Mouse (Mus musculus): Measurements from ENCODE around the gene Fmnl1. TPM values are rescaled to one million over a fixed set of nuclear protein-coding genes. Genes with fewer than 3 reads are reported as not detected.
A peak's percentile ranks its signal among the peaks of the same experiment; 100 is the strongest.

The Fmnl1 gene
- total RNA-seq, 4 experiments from 2014 or later, result 121 to 133 (median 125) TPM

DNA sequence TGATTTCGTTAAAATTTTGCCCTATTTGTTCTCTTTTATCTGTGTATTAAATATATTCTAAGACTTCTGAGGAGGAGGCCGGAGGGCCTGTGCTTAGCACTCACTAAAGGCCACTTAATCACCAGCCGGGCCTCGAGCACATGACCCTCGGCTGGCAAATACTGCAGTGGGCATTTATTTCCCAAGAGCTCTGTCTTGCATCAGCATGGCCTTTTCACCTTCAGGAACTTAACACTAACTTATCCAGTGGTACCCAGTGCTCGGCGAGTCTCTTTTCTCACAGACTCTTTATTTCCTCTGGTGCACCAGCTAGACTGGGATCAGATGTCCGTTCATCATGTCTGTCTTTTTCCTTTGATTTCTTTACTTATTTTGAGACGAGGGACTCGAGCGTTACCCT is 10.2 kb upstream of the Fmnl1 start:
- no peak for DNase-seq (ENCODE audit: low spot score in 2 of 2)

GRCm38 (mm10) chr11:103161449-103161848 is 9.5 kb upstream of the Fmnl1 start:
- no peak for DNase-seq (ENCODE audit: low spot score in 2 of 2)

GRCm38 (mm10) chr11:103162132-103162531 is 8.8 kb upstream of the Fmnl1 start:
- DNase-seq (ENCODE audit: low spot score in 2 of 2), result no peak

DNA sequence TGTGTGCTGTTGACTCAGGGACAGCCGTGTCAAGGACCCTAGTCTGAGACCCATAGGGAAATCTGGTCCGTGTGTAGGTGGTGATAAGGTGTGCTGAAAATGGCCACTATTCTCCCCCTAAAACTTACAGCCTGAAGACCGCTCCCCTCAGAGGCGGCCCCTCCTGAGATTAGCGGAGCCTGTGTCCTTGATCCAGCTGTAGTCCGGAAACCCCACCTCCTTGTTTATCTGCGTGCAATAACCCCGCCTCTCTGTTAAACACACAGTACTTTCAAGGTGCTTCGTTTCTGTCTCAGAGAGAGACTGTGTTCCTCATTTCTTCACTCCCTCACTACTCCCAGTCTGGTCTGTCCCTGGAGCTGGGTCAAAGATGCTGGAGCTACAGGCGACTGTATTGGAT is 6.5 kb upstream of the Fmnl1 start:
- no peak for DNase-seq (ENCODE audit: low spot score in 2 of 2)

DNA sequence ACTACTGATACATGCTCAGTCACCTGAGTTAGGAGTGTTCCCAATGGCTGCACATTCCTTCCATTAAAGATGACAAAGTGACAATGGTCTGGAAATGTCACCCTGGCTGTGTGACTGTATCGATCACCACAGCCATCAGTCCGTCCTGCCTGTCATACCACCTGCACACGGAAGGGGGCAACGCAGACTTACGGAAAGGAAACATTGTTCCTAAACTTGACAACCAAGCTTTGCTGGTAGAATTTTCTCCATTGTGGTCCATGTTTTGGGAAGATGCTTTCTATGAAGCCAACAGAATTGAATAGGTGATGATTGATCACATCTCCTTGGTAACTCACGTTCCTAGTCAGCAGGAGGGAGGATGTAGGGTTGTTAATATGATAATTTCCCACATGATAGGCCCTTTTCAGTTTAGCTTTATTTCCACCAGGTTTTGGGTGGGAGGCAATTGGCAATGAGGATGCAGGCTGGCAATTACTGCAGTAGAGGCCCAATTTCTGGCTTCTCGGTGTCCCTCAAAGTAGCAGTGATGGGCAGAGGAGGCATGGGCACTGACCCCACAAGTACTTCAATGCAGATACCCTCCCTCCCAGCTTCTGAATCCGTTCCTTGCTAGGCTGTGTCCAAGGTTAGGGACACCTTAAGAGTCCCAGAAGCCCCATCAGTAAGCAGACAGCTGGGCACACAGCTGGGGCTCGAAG is 2.1 kb upstream of the Fmnl1 start:
- peak; percentile 74 to 84 for DNase-seq (ENCODE audit: low spot score in 2 of 2)

DNA sequence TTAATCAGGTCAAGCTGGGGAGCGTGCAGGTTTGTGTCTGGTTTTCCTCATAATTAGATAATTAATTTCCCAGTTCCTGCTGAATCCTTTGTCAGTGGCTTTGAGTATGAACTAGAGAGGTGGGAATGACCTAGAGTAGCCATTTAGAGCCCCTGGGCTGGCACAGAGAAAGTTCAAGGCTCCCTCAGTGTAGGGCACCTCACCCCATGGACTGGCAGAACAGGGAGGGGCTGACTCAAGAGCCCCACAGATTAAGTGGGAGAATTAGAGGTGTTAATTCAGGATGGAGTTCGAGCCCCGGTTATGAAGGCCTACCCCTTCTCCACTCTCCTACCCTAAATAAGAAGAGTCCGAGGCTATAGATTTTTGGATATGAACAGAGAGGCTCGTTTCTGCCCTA is 1.2 kb upstream of the Fmnl1 start:
- DNase-seq (ENCODE audit: low spot score in 2 of 2), result no peak

GRCm38 (mm10) chr11:103170111-103170493 is 805 bp upstream of the Fmnl1 start:
- DNase-seq (ENCODE audit: low spot score in 2 of 2), result no peak

- no peak for DNase-seq (ENCODE audit: low spot score in 2 of 2)
These were observed 346 bp downstream of the Fmnl1 start for GRCm38 (mm10) chr11:103171286-103171620.

- no peak for DNase-seq (ENCODE audit: low spot score in 2 of 2)
These were observed 940 bp downstream of the Fmnl1 start for GRCm38 (mm10) chr11:103171703-103172391.

DNA sequence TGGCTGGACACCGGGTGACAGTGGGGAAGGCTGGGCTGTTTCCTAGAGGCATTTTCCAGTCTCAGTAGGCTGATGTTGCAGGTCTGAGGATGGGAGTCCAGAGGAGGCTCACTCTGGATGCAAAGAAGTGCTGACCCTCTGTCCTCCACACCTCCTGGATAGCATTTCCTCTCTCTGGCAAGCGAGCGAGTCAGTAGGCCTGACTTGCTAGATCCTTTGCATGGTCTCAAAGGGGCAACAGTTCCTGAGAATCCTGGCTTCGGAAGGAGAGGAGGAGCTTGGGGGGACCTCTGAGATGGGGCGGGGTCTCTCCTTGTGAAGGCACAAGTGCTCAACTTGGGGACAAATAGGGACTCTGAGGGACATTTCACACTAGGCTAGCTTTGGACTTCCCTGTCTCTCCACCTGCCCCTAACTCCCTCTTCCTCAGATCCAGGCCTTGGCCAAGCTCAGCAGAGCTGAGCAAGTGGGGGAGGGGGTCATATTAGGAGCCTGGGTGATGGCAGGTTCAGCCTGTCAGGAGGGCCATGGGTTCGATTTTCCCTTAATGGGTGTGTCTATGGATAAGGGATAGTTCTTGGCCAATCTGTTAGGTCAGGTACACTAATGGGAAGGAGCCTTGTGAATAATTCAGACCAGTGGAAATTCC is 1.6 kb downstream of the Fmnl1 start:
- no peak for DNase-seq (ENCODE audit: low spot score in 2 of 2)

- DNase-seq (ENCODE audit: low spot score in 2 of 2), result no peak
These were observed 2.3 kb downstream of the Fmnl1 start for GRCm38 (mm10) chr11:103173041-103173770.

DNA sequence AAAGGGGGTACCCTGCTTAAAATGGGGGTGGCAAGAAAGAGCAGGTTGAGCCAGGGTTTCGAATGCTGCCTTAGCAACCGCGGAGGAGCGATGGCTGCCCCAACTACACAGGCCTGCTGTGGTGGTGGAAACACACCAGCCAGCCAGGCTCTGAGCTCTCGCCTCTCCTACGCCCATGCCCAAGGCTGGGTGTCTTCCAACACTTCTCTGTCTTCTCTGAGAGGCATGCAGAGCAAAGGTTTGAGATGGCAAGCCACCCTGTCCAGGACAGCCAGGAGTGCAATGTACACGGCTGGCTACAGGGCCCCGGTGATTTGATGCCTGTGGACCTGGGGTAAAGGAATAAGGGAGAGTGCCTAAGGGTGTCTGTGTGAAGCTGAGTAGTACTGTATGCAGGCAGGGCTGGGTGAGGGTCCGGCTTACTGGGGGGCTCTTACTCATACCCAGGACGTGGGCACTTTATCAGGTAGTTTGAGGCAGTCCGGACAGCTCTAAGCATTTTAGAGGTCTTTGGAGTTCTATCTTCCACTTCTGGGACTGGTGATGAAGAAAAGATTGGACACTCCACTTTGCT is 3.0 kb downstream of the Fmnl1 start:
- no peak for DNase-seq (ENCODE audit: low spot score in 2 of 2)

GRCm38 (mm10) chr11:103174411-103174832 is 3.5 kb downstream of the Fmnl1 start:
- no peak for DNase-seq (ENCODE audit: low spot score in 2 of 2)

GRCm38 (mm10) chr11:103174891-103175391 is 4.0 kb downstream of the Fmnl1 start:
- DNase-seq (ENCODE audit: low spot score in 2 of 2), result no peak

DNA sequence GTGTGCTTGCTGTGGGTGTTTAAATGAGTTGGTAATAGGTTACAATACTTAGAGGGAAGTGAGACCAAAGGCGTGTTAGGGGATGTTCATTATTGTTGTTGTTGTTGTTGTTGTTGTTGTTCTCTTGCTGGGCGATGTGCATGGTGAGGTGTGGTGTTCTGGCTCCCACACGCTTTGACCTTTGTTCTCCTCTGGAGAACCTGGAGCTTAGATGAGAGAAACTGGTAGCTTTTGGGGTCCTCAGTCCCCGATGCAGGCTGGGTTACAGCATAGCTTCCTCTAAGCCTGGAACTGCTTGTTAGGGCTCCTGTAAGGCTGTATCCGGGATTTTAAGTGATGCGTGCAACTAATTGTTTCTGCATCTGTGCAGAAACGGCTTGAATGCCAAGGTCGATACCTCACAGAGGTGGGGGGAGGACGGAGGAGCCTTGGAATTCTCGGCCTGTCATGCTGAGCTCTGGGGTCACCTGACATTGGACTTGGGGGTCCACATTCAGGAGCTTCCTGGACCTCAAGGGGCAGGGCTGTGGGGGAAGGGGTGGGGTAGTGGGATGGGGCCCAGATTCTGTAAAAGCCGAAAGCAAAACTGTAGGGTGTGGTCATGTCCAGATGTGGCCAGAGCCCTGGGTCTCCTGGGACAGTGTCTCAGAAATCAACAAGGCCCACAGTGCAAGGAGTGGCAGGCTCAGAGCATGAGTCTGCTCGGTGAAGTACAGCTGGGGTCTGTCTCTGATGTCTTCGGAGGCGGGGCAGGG is 5.0 kb downstream of the Fmnl1 start:
- no peak for DNase-seq (ENCODE audit: low spot score in 2 of 2)

DNA sequence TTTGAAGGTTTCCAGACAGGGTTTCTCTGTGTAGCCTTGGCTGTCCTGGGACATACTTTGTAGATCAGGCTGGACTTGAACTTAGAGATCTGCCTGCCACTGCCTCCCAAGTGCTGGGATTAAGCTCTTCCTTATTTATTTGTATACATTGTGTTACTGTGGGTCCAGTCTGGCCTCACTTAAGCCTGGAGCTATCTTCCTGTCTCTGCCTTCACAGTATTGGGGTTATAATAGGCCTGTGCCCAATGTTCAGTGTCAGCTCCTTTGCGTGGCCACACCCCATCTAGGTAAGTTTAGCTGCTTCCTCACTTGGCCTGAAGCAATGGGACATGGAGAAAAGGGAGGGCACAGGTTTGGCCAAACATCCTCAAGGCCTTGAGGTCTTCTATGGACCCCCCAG is 5.6 kb downstream of the Fmnl1 start:
- DNase-seq (ENCODE audit: low spot score in 2 of 2), result no peak

DNA sequence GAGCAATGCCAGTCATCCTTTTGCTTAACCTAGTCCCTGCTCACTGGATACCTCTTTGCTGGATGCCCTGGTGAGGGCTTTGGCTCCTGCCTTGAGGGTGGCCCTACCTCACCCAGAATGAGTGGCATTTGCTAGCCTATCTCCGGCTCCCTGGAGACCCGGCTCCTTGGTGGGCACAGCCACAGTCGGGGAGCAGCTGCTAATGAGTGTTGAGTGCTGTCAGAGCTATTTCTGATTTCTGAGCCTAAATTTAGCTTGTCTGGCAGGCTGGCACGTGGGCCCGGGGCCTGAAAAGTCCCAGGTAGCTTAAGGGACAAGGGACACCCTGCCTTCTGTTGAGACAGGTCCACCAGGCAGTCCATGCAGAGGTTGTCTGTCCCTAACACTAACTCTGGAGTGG is 6.3 kb downstream of the Fmnl1 start:
- DNase-seq (ENCODE audit: low spot score in 2 of 2), result no peak

DNA sequence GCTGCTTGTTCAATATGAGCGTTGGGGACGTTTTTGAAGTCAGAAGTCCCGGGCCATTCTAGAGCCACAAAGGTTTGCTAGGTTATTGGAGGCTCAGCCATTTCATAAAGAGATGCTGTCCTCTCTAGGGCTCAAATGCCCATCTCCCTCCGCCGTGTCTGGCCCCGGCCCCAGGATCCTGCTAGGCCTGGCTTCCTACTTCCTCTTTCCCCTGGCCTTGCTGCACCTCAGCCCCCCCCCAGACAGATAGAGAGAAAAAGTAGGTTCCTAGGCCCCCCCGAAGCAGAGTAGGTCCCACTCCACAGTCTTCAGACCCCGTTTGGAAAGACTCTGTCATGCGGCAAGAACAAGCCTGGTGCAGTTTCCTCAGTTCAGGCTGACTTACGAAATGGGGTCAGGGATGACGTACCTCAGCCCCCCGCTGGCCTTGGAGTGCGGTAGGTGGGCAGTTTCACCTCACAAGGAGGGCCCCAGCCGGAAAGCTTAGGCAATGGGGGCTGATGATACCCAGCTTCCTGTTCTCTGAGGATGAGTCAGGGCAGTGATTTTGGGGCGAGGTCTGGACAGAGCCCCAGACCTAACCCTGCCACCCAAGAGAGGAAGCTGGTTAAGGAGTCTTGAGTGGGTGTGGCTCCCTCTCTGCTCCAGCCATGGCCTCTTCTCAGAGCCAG is 7.0 kb downstream of the Fmnl1 start:
- no peak for DNase-seq (ENCODE audit: low spot score in 2 of 2)

GRCm38 (mm10) chr11:103178748-103179147 is 7.8 kb downstream of the Fmnl1 start:
- DNase-seq (ENCODE audit: low spot score in 2 of 2), result no peak

DNA sequence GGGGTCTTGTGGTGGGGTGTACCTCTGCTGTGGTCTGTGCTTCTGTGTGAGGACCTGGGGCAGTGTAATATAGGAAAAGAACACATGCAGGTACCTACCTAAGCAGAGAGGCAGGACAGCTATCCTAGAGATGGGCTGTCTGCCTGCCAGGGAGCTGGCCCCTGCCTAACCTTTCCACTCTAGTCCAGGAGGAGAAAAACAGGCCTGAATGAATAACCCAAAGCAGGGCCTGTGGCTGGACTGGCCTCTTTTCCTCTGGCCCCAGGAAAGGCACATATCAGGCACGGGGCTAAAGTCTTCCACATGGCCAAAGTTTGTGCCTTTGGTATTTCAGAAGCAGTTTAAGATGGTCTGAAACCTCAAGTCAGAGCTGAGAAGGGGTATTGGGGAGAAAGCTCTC is 9.5 kb downstream of the Fmnl1 start:
- DNase-seq (ENCODE audit: low spot score in 2 of 2), result no peak

Measured in layer of hippocampus, adult 8-10 months (tissue).